Mouse (Mus musculus) frontal cortex, postnatal 14 days (tissue): ENCODE measurements at regions not wholly inside any gene's neighbourhood (a gene's known extent, or its start where the extent isn't known, plus 50 kb on each side); places are given as distances from the start of the nearest gene placed in this dataset.

ENCODE experiments used
- DNase-seq, 2 experiments: peaks; one replicate each; pipeline ENCODE4 v3.0.0; 2022; ENCODE audit warnings: low spot score in 2 of 2

GRCm38 (mm10) chr16:74739194-74740135 lies 327.8 kb upstream of the Robo2 start:
- DNase-seq = no peak

DNA sequence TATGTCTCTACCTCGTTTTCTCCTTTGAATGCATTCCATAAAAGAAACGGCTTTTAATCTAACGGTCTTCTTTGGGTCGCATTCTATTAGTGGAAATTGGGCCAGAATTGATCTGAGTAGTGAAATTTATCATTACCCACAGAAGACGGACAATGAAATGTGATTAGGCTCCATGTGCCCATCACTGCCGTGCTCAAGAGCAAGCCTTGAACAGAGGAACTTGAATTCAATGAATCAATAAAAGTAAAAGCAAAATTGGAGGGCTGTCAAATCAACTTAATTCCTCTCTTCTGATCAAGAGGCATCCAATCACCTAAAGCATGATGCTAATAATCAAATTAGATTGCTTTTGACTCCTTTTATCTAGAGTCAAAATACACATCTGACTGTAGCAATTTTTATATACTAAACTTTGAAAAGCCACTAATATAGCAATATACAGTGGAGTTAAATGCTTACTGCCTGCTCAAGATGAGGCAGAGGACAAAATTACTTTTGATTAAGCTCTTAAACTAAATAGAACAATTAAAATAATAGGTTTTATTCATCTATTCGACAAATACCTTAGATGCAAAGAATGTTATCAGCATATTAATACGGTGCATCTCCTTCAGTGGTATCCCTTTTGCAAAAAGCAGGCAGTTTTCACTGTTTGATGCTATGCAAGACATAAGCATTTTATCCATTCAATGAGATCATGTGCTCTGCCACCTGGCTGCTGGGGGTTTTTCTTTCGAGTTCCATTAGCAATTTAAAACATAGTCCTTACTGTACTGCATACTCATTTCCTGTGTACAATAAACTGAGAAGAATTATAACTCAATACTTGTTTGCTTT lies 321.5 kb upstream of the Robo2 start:
- DNase-seq = no peak

- no peak for DNase-seq
These were observed 318.7 kb upstream of the Robo2 start for GRCm38 (mm10) chr16:74730169-74730794.

DNA sequence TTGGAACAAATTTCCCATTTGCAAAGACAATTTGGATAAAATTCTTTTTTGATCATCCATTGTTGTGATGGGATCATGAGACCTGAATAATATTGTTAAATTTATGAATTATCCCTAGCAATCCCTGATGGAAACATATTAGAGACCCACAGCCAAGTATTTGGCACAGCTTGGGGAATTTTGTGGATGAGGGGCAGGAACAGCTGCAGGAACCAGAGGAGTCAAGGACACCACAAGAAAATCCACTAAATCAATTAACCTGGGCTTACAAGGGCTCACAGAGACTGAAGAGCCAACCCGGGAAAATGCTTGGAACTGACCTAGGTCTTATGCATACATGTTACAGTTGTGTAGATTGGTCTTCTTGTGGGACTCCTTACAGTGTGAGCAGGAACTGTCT lies 311.6 kb upstream of the Robo2 start:
- no peak for DNase-seq

- no peak for DNase-seq
These were observed 306.5 kb upstream of the Robo2 start for GRCm38 (mm10) chr16:74718154-74718553.

DNA sequence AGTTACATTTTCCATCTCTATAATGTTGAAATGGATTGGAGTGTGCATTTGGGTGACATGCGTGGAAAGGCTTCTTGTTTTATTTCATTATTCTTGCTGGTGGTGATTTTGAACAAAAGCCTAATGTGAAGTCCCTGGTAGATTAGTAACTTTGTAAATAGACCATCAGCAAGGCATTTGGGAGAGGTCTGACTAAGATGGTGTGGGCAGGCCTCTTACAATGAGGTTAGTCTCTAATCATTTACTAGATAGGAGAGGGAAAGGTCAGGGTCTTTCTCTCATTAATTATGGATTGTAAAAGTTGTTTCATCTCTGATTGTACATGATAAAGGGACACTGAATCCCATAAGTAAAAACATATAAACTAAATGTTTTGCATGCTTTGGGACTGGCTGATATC lies 306.0 kb upstream of the Robo2 start:
- no peak for DNase-seq

DNA sequence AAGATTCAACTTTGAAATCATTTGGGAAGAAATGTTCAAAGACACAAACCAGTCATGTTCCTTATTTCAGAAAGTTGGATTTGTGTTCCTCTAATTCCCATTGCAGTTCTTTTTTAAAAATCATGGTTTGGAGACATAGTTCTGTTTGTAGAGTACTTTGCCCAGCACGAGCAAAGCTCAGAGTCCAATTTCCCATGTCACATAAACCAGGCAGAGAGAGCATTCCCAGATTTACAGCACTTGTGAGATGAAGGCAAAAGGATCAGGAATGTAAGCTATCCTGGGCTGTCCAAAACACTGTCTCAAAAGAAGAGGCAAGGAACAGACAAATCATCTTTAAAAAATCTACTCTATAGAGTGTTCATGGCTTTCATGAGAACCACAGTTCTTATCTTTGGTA lies 303.3 kb upstream of the Robo2 start:
- DNase-seq = no peak

DNA sequence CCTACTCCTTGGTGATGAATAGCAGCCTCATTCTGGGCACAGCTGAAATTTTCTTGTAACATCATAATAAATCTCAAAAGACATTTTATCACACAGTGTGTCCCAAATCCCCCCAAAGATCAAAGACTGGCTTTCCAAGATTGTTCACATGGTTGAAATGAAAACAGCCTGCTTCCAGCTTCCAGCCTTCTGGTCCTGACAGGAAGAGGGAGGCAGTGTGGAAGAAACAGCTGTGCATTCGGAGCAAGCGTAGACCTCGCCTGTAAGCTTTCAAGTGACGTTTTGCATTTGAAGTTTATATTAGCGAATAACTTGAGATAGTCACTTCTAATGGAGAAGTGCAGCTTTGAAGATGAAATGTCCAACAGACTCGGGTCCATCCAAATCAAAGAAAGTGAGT lies 300.9 kb upstream of the Robo2 start:
- DNase-seq = no peak

GRCm38 (mm10) chr16:74702067-74702466 lies 290.4 kb upstream of the Robo2 start:
- no peak for DNase-seq

DNA sequence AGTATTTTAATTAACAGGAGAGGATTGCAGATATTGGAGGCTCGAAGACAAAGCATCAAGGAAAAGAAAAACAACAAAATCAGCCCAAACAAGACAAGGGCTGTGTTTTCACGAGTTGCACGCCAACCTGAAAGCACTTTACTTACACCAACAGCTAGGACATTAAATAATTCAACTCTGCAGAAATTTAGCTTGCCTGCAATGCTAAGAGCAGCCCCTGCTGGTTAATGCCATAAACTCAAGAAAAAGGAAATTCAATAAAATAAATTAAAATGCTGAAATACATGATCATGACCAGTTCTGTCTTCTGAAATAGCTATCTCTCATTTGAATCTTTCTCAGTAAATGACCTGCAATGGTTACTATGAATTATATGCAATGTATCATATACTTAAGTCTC lies 271.7 kb upstream of the Robo2 start:
- no peak for DNase-seq

DNA sequence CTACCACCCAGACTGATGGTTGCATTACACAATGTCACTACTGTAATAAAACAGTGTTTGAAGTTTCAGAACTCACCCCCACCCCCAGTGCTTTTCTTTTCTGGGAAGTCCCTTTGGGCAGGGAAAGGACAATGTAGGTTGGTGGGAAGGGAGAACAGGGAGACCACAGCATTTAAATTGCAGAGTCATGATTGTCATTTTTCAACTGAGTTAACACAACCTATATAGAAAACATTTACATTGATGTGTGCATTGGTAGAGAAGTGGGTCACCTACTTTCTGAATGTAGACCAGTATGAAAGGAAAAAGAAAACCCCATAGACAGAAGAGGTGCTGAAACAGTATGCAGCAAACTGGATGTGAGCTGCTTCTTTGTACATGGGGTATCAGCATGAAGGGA lies 264.0 kb upstream of the Robo2 start:
- DNase-seq = no peak

GRCm38 (mm10) chr16:74671466-74671865 lies 259.8 kb upstream of the Robo2 start:
- no peak for DNase-seq

DNA sequence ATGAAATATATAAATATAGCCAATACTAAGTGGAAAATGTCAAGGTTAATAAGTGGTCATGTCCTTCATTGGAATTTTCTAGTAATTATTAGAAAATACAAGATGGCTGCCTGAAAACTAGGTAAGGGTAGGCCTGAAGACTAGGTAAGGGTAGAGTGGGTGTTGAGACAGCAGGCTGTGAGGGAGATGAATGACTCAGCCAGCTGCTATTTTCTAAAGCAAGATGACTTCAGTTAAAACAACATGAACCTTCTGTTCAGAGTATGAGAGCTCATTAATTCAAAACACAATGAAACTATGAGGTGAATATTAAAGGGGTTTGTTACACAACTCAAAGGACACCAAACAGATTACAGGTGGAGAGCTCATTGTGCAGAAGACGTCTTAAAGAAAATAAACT lies 252.7 kb upstream of the Robo2 start:
- DNase-seq = no peak

DNA sequence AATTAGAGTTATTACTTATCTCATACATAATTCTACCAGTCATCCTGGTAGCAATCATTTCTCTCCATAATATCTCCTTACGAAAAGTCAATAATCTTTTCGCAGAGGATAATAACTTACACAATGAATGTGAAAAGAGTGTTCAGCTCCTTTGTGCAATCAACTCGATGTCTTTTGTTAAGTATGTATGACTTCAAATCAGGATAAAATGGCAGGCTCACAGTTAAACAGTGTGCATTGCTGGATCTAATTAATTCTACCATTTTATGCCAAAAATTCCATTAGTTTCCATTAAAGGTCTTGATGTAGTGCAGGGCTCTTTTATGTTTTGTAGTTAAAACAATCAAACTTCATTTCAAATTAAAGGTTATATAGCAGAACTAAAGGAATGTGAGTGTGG lies 239.6 kb upstream of the Robo2 start:
- DNase-seq = no peak

DNA sequence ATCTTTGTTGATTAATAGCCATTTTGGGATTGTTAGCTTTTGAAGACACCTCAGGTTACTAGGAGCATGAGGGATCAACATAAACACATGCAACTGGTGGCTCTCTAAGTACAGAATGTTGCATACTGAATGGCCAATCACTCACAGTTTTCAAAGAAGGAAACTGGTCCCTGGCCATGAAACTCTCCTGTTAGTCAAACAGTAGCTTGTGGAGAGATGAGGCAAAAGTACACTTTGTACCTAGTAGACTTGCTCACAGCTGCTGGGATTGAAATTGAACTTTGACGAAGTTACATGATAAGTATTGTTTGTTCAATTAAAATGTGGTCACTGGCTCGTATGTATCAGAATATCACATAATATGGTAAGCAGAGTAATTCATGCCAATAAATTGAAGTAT lies 237.6 kb upstream of the Robo2 start:
- DNase-seq = no peak

- DNase-seq = no peak
These were observed 236.8 kb upstream of the Robo2 start for GRCm38 (mm10) chr16:74648384-74648783.

- DNase-seq = no peak
These were observed 233.2 kb upstream of the Robo2 start for GRCm38 (mm10) chr16:74644750-74645366.

DNA sequence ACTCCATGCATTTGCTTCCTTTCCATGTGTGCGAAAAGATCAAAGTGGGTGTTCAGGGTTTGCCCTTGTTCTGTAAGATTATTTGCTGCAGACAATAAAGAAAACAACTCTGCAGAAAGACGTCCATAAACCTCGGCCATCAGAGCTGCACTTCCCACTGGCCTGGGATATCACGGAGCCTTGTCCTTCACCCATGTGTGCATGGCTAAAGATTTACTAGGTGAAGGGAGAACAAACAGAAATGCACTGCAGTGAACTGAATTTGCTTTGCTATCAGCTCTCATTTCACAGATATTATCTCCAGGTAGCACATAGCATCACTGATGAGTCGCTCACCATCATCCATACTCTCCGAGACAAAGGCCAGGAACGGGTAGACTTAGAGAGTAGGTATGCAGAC lies 228.2 kb upstream of the Robo2 start:
- no peak for DNase-seq

DNA sequence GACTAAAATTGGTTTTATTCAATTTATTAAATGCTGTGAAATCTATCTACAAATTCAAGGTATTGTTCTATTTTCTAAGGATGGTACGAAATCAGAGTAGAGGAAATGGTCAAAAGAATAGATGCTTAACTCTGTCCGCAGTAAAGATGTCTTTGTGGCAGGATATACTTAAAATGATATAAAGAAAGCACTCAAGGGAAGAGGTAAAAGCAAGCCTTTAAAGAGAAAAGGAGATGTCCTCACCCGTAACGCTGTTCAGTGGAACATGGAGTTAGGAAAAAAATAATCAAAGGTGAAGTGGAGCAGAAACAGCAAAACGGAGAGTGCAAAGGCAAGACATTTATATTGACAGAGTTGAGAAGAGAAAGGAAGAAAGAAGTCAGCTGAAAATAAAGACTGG lies 226.0 kb upstream of the Robo2 start:
- DNase-seq = no peak

- DNase-seq = no peak
These were observed 214.2 kb upstream of the Robo2 start for GRCm38 (mm10) chr16:74625783-74626182.

DNA sequence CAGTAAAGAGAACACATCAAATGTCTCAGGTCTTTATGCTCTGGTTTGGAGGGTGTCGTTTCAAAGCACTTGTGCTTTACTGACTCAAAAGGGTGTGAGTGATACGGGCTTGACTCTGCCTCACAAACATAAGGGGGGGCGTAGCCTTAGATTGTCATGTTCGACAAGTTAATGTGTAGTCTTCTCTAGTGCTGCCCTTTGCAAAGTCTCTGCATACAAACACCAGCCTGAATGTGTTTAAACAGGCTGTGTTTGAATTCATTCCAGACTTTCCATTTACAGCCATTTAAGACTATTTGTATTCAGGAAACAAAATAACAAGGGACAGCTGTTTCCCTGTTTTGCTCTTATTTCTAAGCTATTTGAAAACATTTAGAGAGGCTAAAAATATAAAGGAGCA lies 200.4 kb upstream of the Robo2 start:
- no peak for DNase-seq

DNA sequence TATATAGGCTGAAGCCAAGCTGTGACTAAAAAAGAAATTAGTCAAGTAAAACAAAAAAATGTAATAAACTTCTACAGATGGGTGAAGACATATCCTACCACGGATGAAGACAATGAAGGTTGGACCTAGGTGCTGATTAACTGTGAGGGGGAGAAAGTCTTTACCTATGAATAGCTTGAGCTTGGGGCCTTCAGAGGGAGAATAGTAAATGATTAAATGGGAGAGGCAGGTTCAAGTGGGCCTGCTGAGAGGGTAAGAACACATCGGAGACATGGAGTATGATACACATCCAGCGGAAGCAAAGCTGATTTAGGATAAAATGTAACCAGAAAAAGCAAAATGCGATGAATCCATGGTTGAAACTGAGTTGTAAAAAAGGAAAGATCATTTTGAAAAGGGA lies 197.9 kb upstream of the Robo2 start:
- DNase-seq = no peak
